Mouse (Mus musculus): Measurements from ENCODE around the gene Nploc4. TPM values are rescaled to one million over a fixed set of nuclear protein-coding genes. Genes with fewer than 3 reads are reported as not detected.

Nploc4 gene
- polyA plus RNA-seq, 1 experiment from 2014 or later, result 56.8 TPM

GRCm38 (mm10) chr11:120387157-120387556, 50.4 kb downstream of the Nploc4 start:
- H3K27me3 ChIP-seq (ENCODE audit: low read depth, poor library complexity, severe bottlenecking), result no peaks in the 10 kb centered on the region
- H3K27ac ChIP-seq, result no peak overlapping the region
- no peaks in the 10 kb centered on the region for H3K9me3 ChIP-seq (replicated peaks)
- peaks cover 83% of the 10 kb centered on the region for H3K36me3 ChIP-seq
- no peak overlapping the region for H3K4me3 ChIP-seq
- DNase-seq (ENCODE audit: low spot score), result no peak
- 87% methylated on average over 2 of the region's 2 CpGs for WGBS
- H3K4me1 ChIP-seq, result peaks cover under 1% of the 10 kb centered on the region; the same call in 1 of the 2 replicates

DNA sequence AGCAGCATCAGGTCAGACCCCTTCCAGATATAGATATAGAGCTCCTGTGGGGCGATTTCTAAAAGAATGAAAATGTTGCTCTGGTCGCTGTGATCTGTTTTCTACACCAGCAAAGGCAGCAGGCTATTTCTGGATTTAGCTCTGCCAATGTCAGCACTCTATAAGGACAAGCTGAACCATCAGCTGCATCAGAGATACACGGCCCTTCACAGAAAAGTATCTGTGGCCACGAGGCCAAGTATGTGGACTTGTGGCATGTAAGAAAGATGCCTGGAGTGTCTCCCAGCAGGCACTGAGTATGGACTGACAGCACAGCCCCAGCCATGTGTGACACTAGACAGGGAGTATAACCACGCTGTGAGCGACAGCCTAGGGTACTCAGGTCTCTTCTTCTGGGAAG, 50.9 kb downstream of the Nploc4 start:
- WGBS, result 94% methylated on average over 6 of the region's 6 CpGs

DNA sequence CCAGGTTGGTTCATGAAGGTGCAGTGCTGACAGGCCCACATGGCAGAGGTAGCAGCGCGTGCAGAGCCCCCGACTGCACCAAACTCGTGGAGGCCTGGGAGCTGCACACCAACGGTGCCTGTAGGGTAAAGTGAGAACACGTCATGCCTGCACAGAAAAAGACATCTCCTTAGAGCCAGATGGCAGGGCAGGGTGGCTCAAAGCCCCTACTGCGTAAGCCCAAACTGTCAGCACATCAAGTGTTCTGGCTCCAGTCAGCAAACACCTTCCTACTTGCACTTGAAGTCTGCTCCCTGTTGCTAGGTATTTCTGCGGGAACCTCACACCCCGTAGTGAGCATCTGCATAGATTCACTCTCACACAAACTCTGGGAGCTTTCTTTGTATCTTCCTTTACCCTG, 55.0 kb downstream of the Nploc4 start:
- Histone ChIP-seq H3K27ac (no peak overlapping the region), H3K4me1 (peaks cover 18% of the 10 kb centered on the region)

More for the DNA sequence above, 50.9 kb downstream of the Nploc4 start:
- Histone ChIP-seq H3K9me3 (replicated peaks) (no peaks in the 10 kb centered on the region), H3K4me3 (no peak overlapping the region), H3K36me3 (peaks cover 85% of the 10 kb centered on the region), H3K27me3 (ENCODE audit: low read depth, poor library complexity, severe bottlenecking) (no peaks in the 10 kb centered on the region), H3K4me1 (no peaks in the 10 kb centered on the region), H3K27ac (no peak overlapping the region)
- no peak for DNase-seq (ENCODE audit: low spot score)

DNA sequence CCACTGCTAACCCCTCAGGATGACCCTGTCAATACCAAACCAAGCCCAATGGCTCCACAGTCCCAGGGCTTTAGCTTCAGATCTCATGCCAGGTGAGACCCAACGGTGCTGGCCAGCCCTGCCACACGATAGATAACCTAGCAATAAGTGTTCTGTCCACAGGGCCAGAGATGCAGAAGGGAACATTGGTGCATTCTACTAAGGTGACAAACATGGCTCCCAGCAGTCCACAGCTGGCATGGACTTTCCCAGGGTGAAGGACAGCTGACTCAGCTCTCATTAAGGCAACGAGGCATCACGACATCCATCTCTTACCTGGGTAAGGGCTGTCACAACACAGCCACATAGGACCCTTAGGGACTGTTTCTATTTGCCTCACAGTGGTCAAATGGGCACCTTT, 56.4 kb downstream of the Nploc4 start:
- Histone ChIP-seq H3K27me3 (ENCODE audit: low read depth, poor library complexity, severe bottlenecking) (no peaks in the 10 kb centered on the region), H3K4me3 (no peak overlapping the region), H3K36me3 (peaks cover 76% of the 10 kb centered on the region), H3K27ac (no peak overlapping the region), H3K9me3 (replicated peaks) (no peaks in the 10 kb centered on the region), H3K4me1 (peaks cover 26% of the 10 kb centered on the region)
- 93% methylated on average over 4 of the region's 4 CpGs for WGBS
- no peak for DNase-seq (ENCODE audit: low spot score)

More for the DNA sequence above, 55.0 kb downstream of the Nploc4 start:
- DNase-seq (ENCODE audit: low spot score), result no peak
- Histone ChIP-seq H3K27me3 (ENCODE audit: low read depth, poor library complexity, severe bottlenecking) (no peaks in the 10 kb centered on the region), H3K4me3 (no peak overlapping the region), H3K9me3 (replicated peaks) (no peaks in the 10 kb centered on the region), H3K36me3 (peaks cover 76% of the 10 kb centered on the region)
- WGBS, result 93% methylated on average over 9 of the region's 9 CpGs

DNA sequence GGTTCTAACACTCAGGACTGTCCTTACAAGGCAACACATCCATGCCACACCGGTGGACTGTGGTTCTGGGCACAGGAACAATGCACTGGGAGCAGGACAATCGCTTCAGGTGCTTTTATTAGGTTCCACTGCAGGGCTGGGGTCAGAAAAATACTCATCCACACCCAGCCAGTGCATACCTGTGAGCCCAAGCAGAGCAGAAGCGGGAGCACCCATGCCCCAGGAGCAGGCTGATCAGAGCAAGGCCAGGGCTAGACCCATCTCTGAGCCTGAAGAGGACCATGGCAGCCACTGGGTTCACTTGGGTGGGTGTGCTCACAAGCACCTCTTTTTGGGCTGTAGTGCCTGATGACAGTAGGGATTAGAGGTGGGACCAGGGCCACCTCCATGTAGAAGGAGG, 57.2 kb downstream of the Nploc4 start:
- DNase-seq (ENCODE audit: low spot score), result no peak
- peaks cover 76% of the 10 kb centered on the region for H3K36me3 ChIP-seq

GRCm38 (mm10) chr11:120378611-120379540, 58.6 kb downstream of the Nploc4 start, which contains the start of gene Faap100:
Faap100 (minus strand) TSS chr11:120378764.
- Histone ChIP-seq H3K9me3 (replicated peaks) (no peaks in the 10 kb centered on the region), H3K36me3 (peaks cover 76% of the 10 kb centered on the region), H3K27me3 (ENCODE audit: low read depth, poor library complexity, severe bottlenecking) (no peaks in the 10 kb centered on the region), H3K4me3 (peak within 1 kb of the TSS; percentile 92), H3K27ac (peak within 1 kb of the TSS; percentile 86), H3K4me1 (peaks cover 26% of the 10 kb centered on the region)
- peak; percentile 90 for DNase-seq (ENCODE audit: low spot score)
- 8% methylated on average over 54 of the region's 54 CpGs for WGBS

More for the DNA sequence above, 57.2 kb downstream of the Nploc4 start:
- Histone ChIP-seq H3K27ac (no peak overlapping the region), H3K9me3 (replicated peaks) (no peaks in the 10 kb centered on the region), H3K4me1 (peaks cover 26% of the 10 kb centered on the region), H3K27me3 (ENCODE audit: low read depth, poor library complexity, severe bottlenecking) (no peaks in the 10 kb centered on the region), H3K4me3 (no peak overlapping the region)
- WGBS, result 94% methylated on average over 3 of the region's 3 CpGs

DNA sequence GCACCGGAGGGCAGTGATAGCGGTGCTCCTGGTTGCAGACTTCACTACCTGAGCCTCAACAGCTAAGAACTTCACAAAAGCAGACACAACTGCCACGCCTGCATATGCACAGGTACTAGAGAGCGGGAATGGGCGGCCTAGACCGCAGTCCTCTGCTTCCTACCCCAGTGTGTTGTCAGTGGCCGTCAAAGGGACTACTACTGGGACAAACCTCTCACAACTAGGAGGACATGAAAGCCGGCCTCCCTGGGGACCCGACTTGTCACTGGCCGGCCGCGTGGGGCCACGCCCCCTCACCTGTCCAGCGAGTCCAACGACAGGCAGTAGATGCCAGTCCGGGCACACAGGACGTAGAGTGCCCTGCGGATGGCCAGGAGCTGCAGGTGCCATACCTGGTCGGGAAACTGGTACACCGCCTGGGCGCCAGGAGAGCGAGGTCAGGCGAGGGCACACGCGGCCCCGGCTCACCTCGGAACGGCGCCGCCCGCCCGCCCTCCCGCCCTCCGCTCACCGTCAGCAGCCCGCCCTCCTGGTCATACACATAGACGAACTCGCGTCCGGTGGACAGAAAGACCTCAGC, 59.4 kb downstream of the Nploc4 start:
- DNase-seq (ENCODE audit: low spot score), result peak; percentile 65
- Histone ChIP-seq H3K27me3 (ENCODE audit: low read depth, poor library complexity, severe bottlenecking) (no peaks in the 10 kb centered on the region), H3K27ac (peak overlapping the region; percentile 86), H3K36me3 (peaks cover 76% of the 10 kb centered on the region), H3K4me3 (peak overlapping the region; percentile 92), H3K9me3 (replicated peaks) (no peaks in the 10 kb centered on the region), H3K4me1 (peaks cover 26% of the 10 kb centered on the region)
- 3% methylated on average over 40 of the region's 40 CpGs for WGBS

- Histone ChIP-seq H3K36me3 (peaks cover 76% of the 10 kb centered on the region), H3K9me3 (replicated peaks) (no peaks in the 10 kb centered on the region), H3K4me1 (peaks cover 26% of the 10 kb centered on the region), H3K27ac (no peak overlapping the region), H3K27me3 (ENCODE audit: low read depth, poor library complexity, severe bottlenecking) (no peaks in the 10 kb centered on the region), H3K4me3 (peak overlapping the region; percentile 92)
- no peak for DNase-seq (ENCODE audit: low spot score)
- WGBS, result 87% methylated on average over 10 of the region's 10 CpGs
These were observed 60.2 kb downstream of the Nploc4 start for GRCm38 (mm10) chr11:120377337-120377736.

DNA sequence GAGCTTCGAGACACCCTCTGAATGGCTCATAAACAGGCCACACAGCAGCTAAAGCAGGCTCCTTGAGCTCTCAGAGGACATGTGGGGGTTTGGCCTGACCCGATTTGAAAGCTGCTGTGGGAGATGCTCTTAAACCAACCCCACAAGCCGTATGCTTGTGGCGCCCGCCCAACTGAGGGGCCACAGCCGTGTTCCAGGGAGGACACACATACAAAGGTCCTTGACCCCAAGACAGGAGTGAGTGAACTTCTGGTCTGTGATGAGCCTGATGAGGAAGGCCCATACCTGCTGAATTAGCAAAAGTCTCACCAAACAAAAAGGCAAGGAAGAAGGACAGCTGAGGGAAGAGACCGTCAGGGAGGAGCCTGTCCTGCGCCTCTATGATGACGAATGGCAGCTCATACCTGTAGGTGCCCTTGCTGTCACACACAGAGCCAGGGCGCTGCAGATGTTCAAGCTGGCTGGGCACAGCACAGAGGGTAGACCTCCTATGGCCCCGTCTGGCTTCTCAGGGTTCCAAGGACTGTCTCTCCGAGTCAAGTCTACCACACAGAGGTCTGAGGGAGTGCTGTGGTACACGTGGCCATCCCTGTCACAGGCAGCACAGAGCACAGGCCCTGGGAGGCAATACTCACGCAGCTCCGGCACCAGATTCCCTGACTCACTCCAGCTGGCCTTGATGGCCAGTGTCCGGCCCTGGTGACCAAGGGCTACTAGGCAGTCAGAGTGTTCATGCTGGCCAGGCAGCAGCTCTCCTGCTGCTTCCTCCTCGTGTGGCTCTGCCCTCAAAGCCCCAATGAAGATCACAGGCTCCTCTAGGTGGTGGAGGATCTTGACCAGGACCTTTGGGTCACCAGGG, 61.0 kb downstream of the Nploc4 start:
- no peak overlapping the region for H3K4me3 ChIP-seq

GRCm38 (mm10) chr11:120375324-120375723, 62.2 kb downstream of the Nploc4 start:
- H3K9me3 ChIP-seq (replicated peaks), result no peaks in the 10 kb centered on the region
- H3K4me3 ChIP-seq, result no peak overlapping the region
- no peak overlapping the region for H3K27ac ChIP-seq
- H3K36me3 ChIP-seq, result peaks cover 75% of the 10 kb centered on the region
- WGBS, result 95% methylated on average over 10 of the region's 10 CpGs
- H3K4me1 ChIP-seq, result peaks cover 26% of the 10 kb centered on the region
- no peak for DNase-seq (ENCODE audit: low spot score)
- H3K27me3 ChIP-seq (ENCODE audit: low read depth, poor library complexity, severe bottlenecking), result no peaks in the 10 kb centered on the region

More for the DNA sequence above, 61.0 kb downstream of the Nploc4 start:
- peaks cover 76% of the 10 kb centered on the region for H3K36me3 ChIP-seq
- peaks cover 26% of the 10 kb centered on the region for H3K4me1 ChIP-seq
- H3K27ac ChIP-seq, result no peak overlapping the region
- no peaks in the 10 kb centered on the region for H3K27me3 ChIP-seq (ENCODE audit: low read depth, poor library complexity, severe bottlenecking)
- no peak for DNase-seq (ENCODE audit: low spot score)
- no peaks in the 10 kb centered on the region for H3K9me3 ChIP-seq (replicated peaks)
- 90% methylated on average over 17 of the region's 17 CpGs for WGBS

- Histone ChIP-seq H3K4me1 (peaks cover 28% of the 10 kb centered on the region), H3K27me3 (ENCODE audit: low read depth, poor library complexity, severe bottlenecking) (no peaks in the 10 kb centered on the region), H3K36me3 (peaks cover 82% of the 10 kb centered on the region), H3K4me3 (no peak overlapping the region), H3K9me3 (replicated peaks) (no peaks in the 10 kb centered on the region), H3K27ac (no peak overlapping the region)
- 93% methylated on average over 23 of the region's 23 CpGs for WGBS
- no peak for DNase-seq (ENCODE audit: low spot score)
These were observed 63.5 kb downstream of the Nploc4 start for GRCm38 (mm10) chr11:120373820-120374586.

GRCm38 (mm10) chr11:120373025-120373424, 64.5 kb downstream of the Nploc4 start:
- Histone ChIP-seq H3K4me3 (no peak overlapping the region), H3K4me1 (peaks cover 25% of the 10 kb centered on the region), H3K36me3 (peaks cover 85% of the 10 kb centered on the region), H3K9me3 (replicated peaks) (no peaks in the 10 kb centered on the region), H3K27me3 (ENCODE audit: low read depth, poor library complexity, severe bottlenecking) (no peaks in the 10 kb centered on the region), H3K27ac (no peak overlapping the region)
- no peak for DNase-seq (ENCODE audit: low spot score)
- WGBS, result 63% methylated on average over 13 of the region's 13 CpGs
